Mouse (Mus musculus): ENCODE data around the gene Ccnt2. TPM values are rescaled to one million over a fixed set of nuclear protein-coding genes. Genes with fewer than 3 reads are reported as not detected.
A peak's percentile ranks its signal among the peaks of the same experiment; 100 is the strongest.

The Ccnt2 gene
- polyA plus RNA-seq, 1 experiment from 2014 or later = 104 TPM

DNA sequence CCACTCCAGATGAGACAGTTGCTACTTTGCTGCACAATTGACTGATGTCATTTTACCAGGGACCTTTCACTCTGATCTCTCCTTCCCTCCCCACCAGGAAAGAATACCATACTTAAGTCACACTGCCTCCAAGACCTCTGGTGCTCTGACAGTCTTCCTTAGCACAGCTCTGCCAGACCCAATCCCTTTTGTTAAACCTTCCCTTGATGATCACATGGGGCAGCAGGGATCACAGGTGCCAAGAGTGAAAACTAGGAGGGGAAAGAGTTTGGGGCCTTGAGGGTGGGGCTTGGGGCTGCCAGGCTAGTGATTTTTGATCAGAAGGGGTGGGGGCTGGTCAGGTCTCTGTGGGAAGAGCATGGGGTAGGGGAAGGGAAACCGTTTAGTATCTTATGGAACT, 22.8 kb downstream of the Ccnt2 start:
- Histone ChIP-seq H3K9ac (replicated peaks; ENCODE audit: low read length) (no peak overlapping the region), H3K4me1 (ENCODE audit: control insufficient read depth, insufficient read depth, low read length) (no peaks in the 10 kb centered on the region), H3K4me3 (replicated peaks; ENCODE audit: low read depth, low read length) (no peak overlapping the region), H3K36me3 (ENCODE audit: control insufficient read depth, insufficient read depth, low read length) (peaks cover 42% of the 10 kb centered on the region), H3K4me2 (ENCODE audit: low read length) (no peak overlapping the region), H3K9me3 (ENCODE audit: control insufficient read depth, low read length) (no peaks in the 10 kb centered on the region), H3K27ac (replicated peaks; ENCODE audit: low read depth, low read length) (no peak overlapping the region), H3K27me3 (ENCODE audit: control insufficient read depth, insufficient read depth, low read length) (no peaks in the 10 kb centered on the region)
- no peak for DNase-seq
- WGBS = 83% methylated on average over 1 of the region's 1 CpGs
- no peak for ATAC-seq (ENCODE audit: low FRiP score, low TSS enrichment)

DNA sequence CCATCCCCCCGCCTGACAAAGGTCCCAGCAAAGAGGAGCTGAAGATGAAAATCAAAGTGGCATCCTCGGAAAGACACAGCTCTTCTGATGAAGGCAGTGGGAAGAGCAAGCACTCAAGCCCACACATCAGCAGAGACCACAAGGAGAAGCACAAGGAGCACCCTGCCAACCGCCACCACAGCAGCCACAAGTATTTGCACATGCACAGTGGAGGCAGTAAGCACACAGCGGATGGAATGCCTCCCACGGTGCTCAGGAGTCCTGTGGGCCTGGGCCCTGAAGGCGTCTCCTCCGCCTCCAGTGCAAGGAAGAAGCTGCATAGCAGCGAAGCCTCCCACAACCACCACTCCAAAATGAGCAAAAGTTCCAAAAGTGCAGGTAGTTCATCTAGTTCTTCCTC, 29.0 kb downstream of the Ccnt2 start:
- Histone ChIP-seq H3K27me3 (ENCODE audit: control insufficient read depth, insufficient read depth, low read length) (no peaks in the 10 kb centered on the region), H3K9me3 (ENCODE audit: control insufficient read depth, low read length) (no peaks in the 10 kb centered on the region), H3K36me3 (ENCODE audit: control insufficient read depth, insufficient read depth, low read length) (peaks cover 61% of the 10 kb centered on the region), H3K4me1 (ENCODE audit: control insufficient read depth, insufficient read depth, low read length) (no peaks in the 10 kb centered on the region), H3K9ac (replicated peaks; ENCODE audit: low read length) (no peak overlapping the region), H3K4me3 (replicated peaks; ENCODE audit: low read depth, low read length) (no peak overlapping the region), H3K4me2 (ENCODE audit: low read length) (no peak overlapping the region), H3K27ac (replicated peaks; ENCODE audit: low read depth, low read length) (no peak overlapping the region)
- ATAC-seq (ENCODE audit: low FRiP score, low TSS enrichment) (no peak), DNase-seq (no peak)
- WGBS = 90% methylated on average over 8 of the region's 8 CpGs

DNA sequence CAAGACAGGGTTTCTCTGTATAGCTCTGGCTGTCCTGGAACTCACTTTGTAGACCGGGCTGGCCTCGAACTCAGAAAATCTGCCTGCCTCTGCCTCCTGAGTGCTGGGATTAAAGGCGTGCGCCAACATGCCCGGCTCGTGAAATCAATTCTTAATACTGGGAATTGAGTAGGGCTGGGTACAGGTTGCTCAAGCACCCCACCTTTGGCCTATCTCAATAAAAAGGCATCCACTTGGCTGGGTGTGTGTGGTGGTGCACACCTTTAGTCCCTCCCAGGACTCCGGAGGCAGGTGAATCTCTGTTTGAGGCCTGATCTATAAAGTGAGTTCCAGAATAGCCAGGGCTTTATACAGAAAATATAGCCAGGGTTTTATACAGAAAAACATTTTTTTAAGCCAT, 34.7 kb downstream of the Ccnt2 start:
- ATAC-seq (ENCODE audit: low FRiP score, low TSS enrichment) (no peak), DNase-seq (no peak)
- H3K9me3 ChIP-seq (ENCODE audit: control insufficient read depth, low read length) = no peaks in the 10 kb centered on the region
- H3K9ac ChIP-seq (replicated peaks; ENCODE audit: low read length) = no peak overlapping the region
- WGBS = 95% methylated on average over 7 of the region's 7 CpGs
- no peaks in the 10 kb centered on the region for H3K27me3 ChIP-seq (ENCODE audit: control insufficient read depth, insufficient read depth, low read length)
- no peak overlapping the region for H3K27ac ChIP-seq (replicated peaks; ENCODE audit: low read depth, low read length)
- peaks cover 17% of the 10 kb centered on the region for H3K36me3 ChIP-seq (ENCODE audit: control insufficient read depth, insufficient read depth, low read length)
- H3K4me1 ChIP-seq (ENCODE audit: control insufficient read depth, insufficient read depth, low read length) = no peaks in the 10 kb centered on the region
- no peak overlapping the region for H3K4me2 ChIP-seq (ENCODE audit: low read length)
- H3K4me3 ChIP-seq (replicated peaks; ENCODE audit: low read depth, low read length) = no peak overlapping the region

DNA sequence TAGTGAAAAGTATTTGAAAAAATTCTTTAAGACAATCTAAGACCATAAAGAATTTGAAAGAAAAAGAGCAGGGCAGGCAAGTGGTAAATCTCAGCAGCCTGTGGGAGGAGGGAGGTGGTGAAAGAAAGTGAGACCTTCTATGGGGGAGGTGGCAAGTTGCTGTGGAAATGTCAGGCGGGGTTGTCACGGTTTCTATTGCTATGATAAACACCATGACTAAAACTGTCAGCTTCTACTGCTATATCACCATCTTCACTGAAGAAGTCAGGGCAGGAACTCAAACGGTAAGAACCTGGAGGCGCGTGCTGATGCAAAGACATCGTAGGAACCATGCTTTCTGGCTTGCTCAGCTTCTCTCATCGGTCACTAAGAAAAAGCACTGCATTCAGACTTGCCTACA, 39.0 kb downstream of the Ccnt2 start:
- Histone ChIP-seq H3K27me3 (ENCODE audit: control insufficient read depth, insufficient read depth, low read length) (no peaks in the 10 kb centered on the region), H3K9me3 (ENCODE audit: control insufficient read depth, low read length) (no peaks in the 10 kb centered on the region), H3K27ac (replicated peaks; ENCODE audit: low read depth, low read length) (no peak overlapping the region), H3K9ac (replicated peaks; ENCODE audit: low read length) (no peak overlapping the region), H3K4me3 (replicated peaks; ENCODE audit: low read depth, low read length) (no peak overlapping the region), H3K4me1 (ENCODE audit: control insufficient read depth, insufficient read depth, low read length) (no peaks in the 10 kb centered on the region), H3K36me3 (ENCODE audit: control insufficient read depth, insufficient read depth, low read length) (no peaks in the 10 kb centered on the region), H3K4me2 (ENCODE audit: low read length) (no peak overlapping the region)
- DNase-seq (no peak), ATAC-seq (ENCODE audit: low FRiP score, low TSS enrichment) (no peak)
- WGBS = 39% methylated on average over 7 of the region's 7 CpGs

DNA sequence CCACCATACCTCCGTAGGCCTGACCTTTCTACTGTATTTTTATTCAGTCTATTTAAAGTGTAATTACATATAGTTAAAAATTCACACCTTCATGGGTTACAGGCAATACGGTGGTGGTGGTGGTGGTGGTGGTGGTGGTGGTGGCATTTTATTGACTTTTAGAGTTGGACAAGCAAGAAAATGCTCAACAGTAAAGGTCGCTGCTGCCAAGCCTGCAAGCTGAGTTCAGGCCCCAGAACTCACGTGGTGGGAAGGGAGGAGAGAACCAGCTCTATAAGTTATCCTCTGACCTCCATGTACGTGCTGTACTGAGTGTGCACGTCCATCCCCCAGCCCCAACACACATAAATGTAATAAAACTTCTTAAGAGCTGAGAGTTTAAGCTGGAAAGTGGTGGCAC, 42.4 kb downstream of the Ccnt2 start:
- ATAC-seq (ENCODE audit: low FRiP score, low TSS enrichment) (no peak), DNase-seq (no peak)
- no peak overlapping the region for H3K27ac ChIP-seq (replicated peaks; ENCODE audit: low read depth, low read length)
- no peaks in the 10 kb centered on the region for H3K27me3 ChIP-seq (ENCODE audit: control insufficient read depth, insufficient read depth, low read length)
- 88% methylated on average over 6 of the region's 6 CpGs for WGBS
- H3K36me3 ChIP-seq (ENCODE audit: control insufficient read depth, insufficient read depth, low read length) = no peaks in the 10 kb centered on the region
- H3K4me3 ChIP-seq (replicated peaks; ENCODE audit: low read depth, low read length) = no peak overlapping the region
- H3K4me1 ChIP-seq (ENCODE audit: control insufficient read depth, insufficient read depth, low read length) = no peaks in the 10 kb centered on the region
- no peak overlapping the region for H3K9ac ChIP-seq (replicated peaks; ENCODE audit: low read length)
- no peak overlapping the region for H3K4me2 ChIP-seq (ENCODE audit: low read length)
- H3K9me3 ChIP-seq (ENCODE audit: control insufficient read depth, low read length) = no peaks in the 10 kb centered on the region

DNA sequence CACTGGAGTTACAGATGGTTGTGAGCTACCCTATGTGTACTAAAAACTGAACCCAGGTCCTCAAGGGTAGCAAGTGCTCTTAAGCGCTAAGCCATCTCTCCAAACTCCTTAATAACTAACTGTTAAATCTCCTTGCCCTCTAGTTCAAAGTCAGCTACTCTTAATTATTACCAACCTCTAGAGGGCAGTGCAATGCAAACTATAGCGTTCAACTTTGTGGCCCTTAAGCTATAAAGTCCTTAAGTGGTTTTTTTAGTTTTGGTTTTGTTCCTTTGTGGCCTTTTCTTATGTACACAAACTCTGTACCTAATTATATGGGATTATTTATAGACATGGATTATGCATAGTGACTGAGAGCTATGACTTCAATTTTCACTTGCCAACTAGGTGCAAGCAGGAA, 53.4 kb downstream of the Ccnt2 start:
- H3K9me3 ChIP-seq (ENCODE audit: control insufficient read depth, low read length) = no peaks in the 10 kb centered on the region
- no peak overlapping the region for H3K9ac ChIP-seq (replicated peaks; ENCODE audit: low read length)
- no peak for ATAC-seq (ENCODE audit: low FRiP score, low TSS enrichment)
- 25% methylated on average over 2 of the region's 2 CpGs for WGBS
- H3K27me3 ChIP-seq (ENCODE audit: control insufficient read depth, insufficient read depth, low read length) = no peaks in the 10 kb centered on the region
- H3K36me3 ChIP-seq (ENCODE audit: control insufficient read depth, insufficient read depth, low read length) = no peaks in the 10 kb centered on the region
- no peak overlapping the region for H3K27ac ChIP-seq (replicated peaks; ENCODE audit: low read depth, low read length)
- peak; percentile 85 for DNase-seq
- no peak overlapping the region for H3K4me2 ChIP-seq (ENCODE audit: low read length)
- H3K4me3 ChIP-seq (replicated peaks; ENCODE audit: low read depth, low read length) = no peak overlapping the region
- H3K4me1 ChIP-seq (ENCODE audit: control insufficient read depth, insufficient read depth, low read length) = no peaks in the 10 kb centered on the region

DNA sequence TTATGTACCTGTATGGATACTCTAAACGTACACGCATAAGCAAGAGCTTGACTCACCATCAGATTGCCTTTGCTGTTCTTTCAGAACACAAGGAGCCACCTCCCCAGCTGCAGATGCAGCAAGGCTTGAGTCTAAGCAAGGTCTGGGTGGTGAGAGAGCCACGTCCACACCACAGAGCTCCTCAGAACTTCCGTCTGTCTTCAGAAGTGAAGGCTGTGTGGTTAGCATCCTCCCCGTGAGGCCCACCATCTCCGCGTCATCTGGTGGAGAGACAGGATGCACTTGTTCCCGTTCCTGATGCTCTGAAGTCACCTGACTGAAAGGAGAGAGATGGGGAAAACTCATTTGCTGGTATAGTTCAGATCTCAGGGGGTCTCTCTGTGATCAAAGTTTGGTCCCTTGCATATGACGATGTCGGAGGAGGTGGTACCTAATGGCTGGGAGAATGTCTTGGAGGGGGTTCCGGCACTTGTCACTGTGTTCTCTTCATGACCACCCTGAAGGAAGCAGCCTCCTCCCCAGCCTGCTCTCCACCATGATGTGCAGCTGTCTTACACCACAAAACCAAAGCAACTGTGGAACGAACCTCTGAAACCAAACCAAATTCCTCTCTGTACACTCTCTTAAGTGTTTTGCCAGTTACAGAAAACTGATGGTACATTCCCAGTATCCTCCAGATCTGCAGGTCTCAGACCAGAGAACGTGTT, 56.4 kb downstream of the Ccnt2 start:
- Histone ChIP-seq H3K36me3 (ENCODE audit: control insufficient read depth, insufficient read depth, low read length) (no peaks in the 10 kb centered on the region), H3K27ac (replicated peaks; ENCODE audit: low read depth, low read length) (no peak overlapping the region), H3K4me1 (ENCODE audit: control insufficient read depth, insufficient read depth, low read length) (no peaks in the 10 kb centered on the region), H3K27me3 (ENCODE audit: control insufficient read depth, insufficient read depth, low read length) (no peaks in the 10 kb centered on the region), H3K4me3 (replicated peaks; ENCODE audit: low read depth, low read length) (no peak overlapping the region), H3K4me2 (ENCODE audit: low read length) (no peak overlapping the region), H3K9me3 (ENCODE audit: control insufficient read depth, low read length) (no peaks in the 10 kb centered on the region), H3K9ac (replicated peaks; ENCODE audit: low read length) (no peak overlapping the region)
- 89% methylated on average over 13 of the region's 13 CpGs for WGBS
- ATAC-seq (ENCODE audit: low FRiP score, low TSS enrichment) = no peak
- no peak for DNase-seq

DNA sequence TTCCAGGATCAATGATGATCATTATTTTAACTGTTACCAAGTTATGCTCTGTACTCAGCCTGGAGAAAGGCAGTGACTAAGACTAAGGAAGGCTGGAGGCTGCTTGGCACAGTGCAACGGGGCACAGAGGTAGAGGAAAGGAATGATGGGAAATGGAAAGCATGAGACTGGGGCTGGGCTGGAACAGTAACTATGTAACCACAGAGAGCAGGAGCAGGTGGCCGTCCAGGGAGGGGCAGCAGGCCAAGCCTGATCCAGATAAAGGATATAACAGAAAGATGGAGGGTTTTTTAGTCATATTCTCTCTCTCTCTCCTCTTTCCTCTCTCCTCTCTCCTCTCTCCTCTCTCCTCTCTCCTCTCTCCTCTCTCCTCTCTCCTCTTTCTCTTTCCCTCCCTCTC, 59.8 kb downstream of the Ccnt2 start:
- Histone ChIP-seq H3K36me3 (ENCODE audit: control insufficient read depth, insufficient read depth, low read length) (no peaks in the 10 kb centered on the region), H3K27ac (replicated peaks; ENCODE audit: low read depth, low read length) (no peak overlapping the region), H3K27me3 (ENCODE audit: control insufficient read depth, insufficient read depth, low read length) (no peaks in the 10 kb centered on the region), H3K9me3 (ENCODE audit: control insufficient read depth, low read length) (no peaks in the 10 kb centered on the region), H3K4me3 (replicated peaks; ENCODE audit: low read depth, low read length) (no peak overlapping the region), H3K9ac (replicated peaks; ENCODE audit: low read length) (no peak overlapping the region), H3K4me2 (ENCODE audit: low read length) (no peak overlapping the region), H3K4me1 (ENCODE audit: control insufficient read depth, insufficient read depth, low read length) (no peaks in the 10 kb centered on the region)
- DNase-seq (no peak), ATAC-seq (ENCODE audit: low FRiP score, low TSS enrichment) (no peak)
- 64% methylated on average over 2 of the region's 2 CpGs for WGBS

DNA sequence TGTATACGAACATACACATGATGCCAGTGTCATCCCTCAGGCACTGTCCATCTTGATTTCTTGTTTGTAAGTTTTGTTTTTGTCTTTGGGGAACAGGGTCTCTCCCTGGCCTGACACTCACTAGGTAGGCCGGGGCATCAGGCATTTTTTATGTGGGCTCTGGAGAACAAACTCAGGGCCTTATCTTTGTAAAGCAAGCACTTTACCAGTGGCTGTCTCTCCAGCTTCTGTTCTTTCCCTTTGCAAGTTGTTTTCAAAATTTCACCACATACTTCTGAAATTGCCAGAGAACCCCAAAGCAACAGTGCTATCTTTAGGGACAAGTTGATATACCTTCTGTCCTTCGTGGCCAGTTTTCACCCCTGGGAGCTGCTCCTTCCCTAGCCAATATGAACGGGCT, 60.2 kb downstream of the Ccnt2 start:
- no peaks in the 10 kb centered on the region for H3K36me3 ChIP-seq (ENCODE audit: control insufficient read depth, insufficient read depth, low read length)
- H3K4me3 ChIP-seq (replicated peaks; ENCODE audit: low read depth, low read length) = no peak overlapping the region
- 80% methylated on average over 4 of the region's 4 CpGs for WGBS

More for the DNA sequence above, 60.2 kb downstream of the Ccnt2 start:
- H3K9ac ChIP-seq (replicated peaks; ENCODE audit: low read length) = no peak overlapping the region
- no peaks in the 10 kb centered on the region for H3K9me3 ChIP-seq (ENCODE audit: control insufficient read depth, low read length)
- no peak for ATAC-seq (ENCODE audit: low FRiP score, low TSS enrichment)
- no peak overlapping the region for H3K4me2 ChIP-seq (ENCODE audit: low read length)
- no peaks in the 10 kb centered on the region for H3K4me1 ChIP-seq (ENCODE audit: control insufficient read depth, insufficient read depth, low read length)
- no peak overlapping the region for H3K27ac ChIP-seq (replicated peaks; ENCODE audit: low read depth, low read length)
- DNase-seq = no peak
- no peaks in the 10 kb centered on the region for H3K27me3 ChIP-seq (ENCODE audit: control insufficient read depth, insufficient read depth, low read length)

Measured in midbrain, embryonic 14.5 days (tissue).